Mouse (Mus musculus) splenic B cell, adult 2 months (primary cell): ENCODE measurements around the gene Vipr2.

Experiments used
- DNase-seq: peaks from one replicate; pipeline ENCODE4 v3.0.0-alpha.2; 2011; ENCODE audit warnings: low read depth, low spot score
- H3K27me3 ChIP-seq: 2 replicates; pipeline ENCODE4 v1.6.1; 2012; ENCODE audit warnings: mild to moderate bottlenecking, low read length, moderate library complexity, mixed read lengths; ENCODE audit not compliant: control insufficient read depth, poor library complexity, insufficient read depth, severe bottlenecking
- H3K36me3 ChIP-seq: 2 replicates; pipeline ENCODE4 v1.6.1; 2012; ENCODE audit warnings: mild to moderate bottlenecking, low read length, moderate library complexity, mixed read lengths; ENCODE audit not compliant: control insufficient read depth, poor library complexity, insufficient read depth, severe bottlenecking

Gene Vipr2

GRCm38 (mm10) chr12:116159695-116160094 lies 82.2 kb downstream of the Vipr2 start:
- H3K36me3 ChIP-seq = no peaks in the 10 kb centered on the region
- no peaks in the 10 kb centered on the region for H3K27me3 ChIP-seq
- DNase-seq = no peak

GRCm38 (mm10) chr12:116165368-116165767 lies 87.8 kb downstream of the Vipr2 start:
- Histone ChIP-seq H3K36me3 (no peaks in the 10 kb centered on the region), H3K27me3 (no peaks in the 10 kb centered on the region)
- no peak for DNase-seq

GRCm38 (mm10) chr12:116169666-116170065 lies 92.1 kb downstream of the Vipr2 start:
- H3K36me3 ChIP-seq = no peaks in the 10 kb centered on the region
- no peaks in the 10 kb centered on the region for H3K27me3 ChIP-seq
- DNase-seq = no peak

- H3K36me3 ChIP-seq = no peaks in the 10 kb centered on the region
- H3K27me3 ChIP-seq = no peaks in the 10 kb centered on the region
- peak; percentile 51 for DNase-seq
Measured at GRCm38 (mm10) chr12:116176930-116177329, 99.4 kb downstream of the Vipr2 start.

GRCm38 (mm10) chr12:116181436-116182050 lies 104.0 kb downstream of the Vipr2 start:
- H3K27me3 ChIP-seq = no peaks in the 10 kb centered on the region
- H3K36me3 ChIP-seq = no peaks in the 10 kb centered on the region
- DNase-seq = no peak

GRCm38 (mm10) chr12:116182376-116182775 lies 104.8 kb downstream of the Vipr2 start:
- no peak for DNase-seq
- no peaks in the 10 kb centered on the region for H3K36me3 ChIP-seq
- no peaks in the 10 kb centered on the region for H3K27me3 ChIP-seq

GRCm38 (mm10) chr12:116183212-116183935 lies 105.8 kb downstream of the Vipr2 start:
- no peaks in the 10 kb centered on the region for H3K36me3 ChIP-seq
- H3K27me3 ChIP-seq = no peaks in the 10 kb centered on the region
- no peak for DNase-seq

GRCm38 (mm10) chr12:116193952-116194351 lies 116.4 kb downstream of the Vipr2 start:
- DNase-seq = no peak
- Histone ChIP-seq H3K27me3 (no peaks in the 10 kb centered on the region), H3K36me3 (no peaks in the 10 kb centered on the region)

GRCm38 (mm10) chr12:116194641-116195040 lies 117.1 kb downstream of the Vipr2 start:
- DNase-seq = no peak
- H3K36me3 ChIP-seq = no peaks in the 10 kb centered on the region
- no peaks in the 10 kb centered on the region for H3K27me3 ChIP-seq
